Mouse (Mus musculus): ENCODE results near the gene Adrm1.

- no peak; a peak in 1 of 6 replicates for TF ChIP-seq CTCF (IDR thresholded peaks at IDR 0.05 in 2 of 3, conservative IDR thresholded peaks at IDR 0.05 in 1 of 3; ENCODE audit: control insufficient read depth in 1 of 3, insufficient read depth in 1 of 3, low read depth in 2 of 3, low read length in 3 of 3, poor library complexity in 1 of 3, severe bottlenecking in 1 of 3)
- TF ChIP-seq ETS1 (IDR thresholded peaks at IDR 0.05; ENCODE audit: low read depth, low read length): no peak
- no peak for TF ChIP-seq EP300 (IDR thresholded peaks at IDR 0.05; ENCODE audit: low read depth in 1 of 2, low read length in 2 of 2)
- TF ChIP-seq GABPA (IDR thresholded peaks at IDR 0.05; ENCODE audit: low read depth, low read length): no peak
- no peak for TF ChIP-seq ZNF384 (IDR thresholded peaks at IDR 0.05; ENCODE audit: low read depth, low read length)
- TF ChIP-seq POLR2AphosphoS5 (IDR thresholded peaks at IDR 0.05; ENCODE audit: borderline replicate concordance, low read depth, low read length): no peak
- TF ChIP-seq KAT2A (conservative IDR thresholded peaks at IDR 0.05; ENCODE audit: low read depth, low read length): no peak
- no peak for TF ChIP-seq USF1 (IDR thresholded peaks at IDR 0.05; ENCODE audit: low read depth, low read length)
- TF ChIP-seq BHLHE40 (IDR thresholded peaks at IDR 0.05; ENCODE audit: borderline replicate concordance, low read depth, low read length): no peak
- no peak for TF ChIP-seq ZKSCAN1 (IDR thresholded peaks at IDR 0.05; ENCODE audit: low read depth, low read length)
- TF ChIP-seq MAFK (IDR thresholded peaks at IDR 0.05; ENCODE audit: borderline replicate concordance, low read depth, low read length): no peak
- TF ChIP-seq MAZ (IDR thresholded peaks at IDR 0.05; ENCODE audit: low read depth, low read length): no peak
Measured at GRCm38 (mm10) chr2:180222250-180222649, 51.0 kb downstream of the Adrm1 start.

Data from MEL (cell line).